ENCODE assay signal across 13 mouse cellular contexts in the genomic region with DNA sequence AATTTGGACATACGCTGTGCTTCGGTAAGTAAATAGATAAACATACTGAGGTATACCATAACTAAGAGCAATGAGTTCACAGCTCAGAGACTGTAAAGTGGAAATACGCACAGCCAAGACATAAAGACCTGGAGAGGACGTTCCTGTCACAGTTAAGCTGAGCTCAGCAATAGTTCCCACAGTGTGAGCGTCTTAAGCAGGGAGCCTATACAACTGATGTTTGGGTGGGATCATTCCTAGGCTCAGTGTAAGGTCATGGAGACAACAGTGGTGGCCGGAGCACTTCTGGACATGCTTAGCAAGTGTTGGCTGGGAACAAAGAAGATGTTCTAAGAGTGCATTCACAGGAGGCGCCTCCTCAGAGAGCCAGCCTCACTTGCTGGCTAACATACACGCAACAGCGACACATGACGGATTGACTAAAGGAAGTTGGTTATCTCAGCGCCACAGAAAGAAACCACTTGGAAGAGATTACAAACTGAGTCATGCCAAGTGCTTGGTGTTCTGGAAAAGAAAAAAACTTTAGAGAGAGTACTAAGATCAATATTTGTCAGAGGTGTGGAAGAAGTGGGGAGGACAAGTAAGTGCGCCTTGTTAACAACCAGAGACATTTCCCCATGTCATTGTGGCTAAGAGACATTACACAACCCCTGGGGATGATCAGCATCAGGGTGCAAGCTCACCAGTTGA. TPM values are rescaled to one million over a fixed set of nuclear protein-coding genes. Genes with fewer than 3 reads are reported as not detected.
DNase-seq lines count a peak whose midpoint lies in the region; ATAC-seq and TF ChIP-seq lines count a peak whose summit lies in the region.
"Had no signal": no experiment of that assay in that cellular context is flagged by ENCODE, and none has a peak within 500 bp of the region (broad histone marks: within the 10 kb centered on the region; RNA-seq: fewer than 3 reads in every experiment).

No protein-coding gene starts in this region.

- ATAC-seq in liver, embryonic 16.5 days (ENCODE audit: low read depth): peak; percentile 87
- ATAC-seq in stomach, postnatal 0 days (ENCODE audit: low FRiP score, low TSS enrichment): peak; percentile 88
- no peak for ATAC-seq in forebrain, embryonic 11.5 days (replicated peaks; ENCODE audit: low FRiP score)
- ATAC-seq: forebrain, embryonic 14.5 days; inflammation-experienced regulatory T-cells, adult 6 months; midbrain, embryonic 13.5 days had no signal

- 55% methylated on average over 12 of the region's 12 CpGs for WGBS in heart, embryonic 10.5 days
- 26% methylated on average over 12 of the region's 12 CpGs for WGBS in liver, embryonic 16.5 days (ENCODE audit: insufficient replicate concordance)
- 48% methylated on average over 12 of the region's 12 CpGs for WGBS in stomach, postnatal 0 days
- 91% methylated on average over 12 of the region's 12 CpGs for WGBS in forebrain, embryonic 11.5 days

- peak; percentile 86 for DNase-seq in heart, embryonic 10.5 days (ENCODE audit: low spot score)
- no peak for DNase-seq in heart, adult 8-10 months (ENCODE audit: low spot score)
- DNase-seq in spleen, postnatal 10 days (ENCODE audit: low spot score in 2 of 2): peak; percentile 43 to 46
- no peak for DNase-seq in spleen, postnatal 14 days (ENCODE audit: low spot score in 2 of 2)
- DNase-seq in stomach, postnatal 0 days (ENCODE audit: low spot score): peak; percentile 51
- DNase-seq in forebrain, embryonic 11.5 days (ENCODE audit: low spot score): no peak
- DNase-seq in adrenal gland, postnatal 4 days (ENCODE audit: low spot score in 2 of 2): no peak
- DNase-seq: cerebellum, adult 11 months; left cerebral cortex, postnatal 4 days had no signal

- TF ChIP-seq EP300 in stomach, postnatal 0 days (optimal IDR thresholded peaks at IDR 0.05): no peak

- peak overlapping the region; percentile 59; the same call in 1 of the 2 replicates for H3K27ac ChIP-seq in heart, embryonic 10.5 days
- peak overlapping the region; percentile 99 for H3K27ac ChIP-seq in liver, embryonic 16.5 days (ENCODE audit: low read length)
- H3K27ac ChIP-seq in stomach, postnatal 0 days (replicated peaks): 0 out of 2 replicates have a peak overlapping the region, but pooled peaks have one; percentile 18
- H3K27ac ChIP-seq in forebrain, embryonic 11.5 days (ENCODE audit: low read depth, low read length): no peak overlapping the region
- H3K27ac ChIP-seq: midbrain, embryonic 13.5 days had no signal

- no peak overlapping the region for H3K4me3 ChIP-seq in heart, embryonic 10.5 days
- peak overlapping the region; percentile 32 for H3K4me3 ChIP-seq in liver, embryonic 16.5 days (ENCODE audit: low read depth, low read length)
- H3K4me3 ChIP-seq in stomach, postnatal 0 days (ENCODE audit: low read depth, low read length): no peak overlapping the region
- H3K4me3 ChIP-seq in forebrain, embryonic 11.5 days (ENCODE audit: low read depth, low read length): no peak overlapping the region
- H3K4me3 ChIP-seq: midbrain, embryonic 13.5 days had no signal

- no peaks in the 10 kb centered on the region for H3K9me3 ChIP-seq in heart, embryonic 10.5 days
- no peaks in the 10 kb centered on the region for H3K9me3 ChIP-seq in liver, embryonic 16.5 days (replicated peaks; ENCODE audit: control insufficient read depth, low read length)
- H3K9me3 ChIP-seq in stomach, postnatal 0 days (ENCODE audit: control insufficient read depth, low read length): no peaks in the 10 kb centered on the region
- no peaks in the 10 kb centered on the region for H3K9me3 ChIP-seq in forebrain, embryonic 11.5 days (ENCODE audit: control insufficient read depth, low read length)
- H3K9me3 ChIP-seq: midbrain, embryonic 13.5 days had no signal

- H3K27me3 ChIP-seq in heart, embryonic 10.5 days (ENCODE audit: insufficient read depth, poor library complexity, severe bottlenecking): no peaks in the 10 kb centered on the region
- no peaks in the 10 kb centered on the region for H3K27me3 ChIP-seq in liver, embryonic 16.5 days (ENCODE audit: control insufficient read depth, insufficient read depth, low read depth, low read length)
- H3K27me3 ChIP-seq in stomach, postnatal 0 days (ENCODE audit: control insufficient read depth, insufficient read depth, low read length): no peaks in the 10 kb centered on the region
- H3K27me3 ChIP-seq in forebrain, embryonic 11.5 days (ENCODE audit: control insufficient read depth, insufficient read depth, low read length): no peaks in the 10 kb centered on the region
- H3K27me3 ChIP-seq: midbrain, embryonic 13.5 days had no signal

- TF ChIP-seq CTCF in stomach, postnatal 0 days (IDR thresholded peaks at IDR 0.05; ENCODE audit: low read depth): no peak

- H3K4me1 ChIP-seq in heart, embryonic 10.5 days: peaks cover 26% of the 10 kb centered on the region; the same call in 1 of the 2 replicates
- peaks cover 65% of the 10 kb centered on the region for H3K4me1 ChIP-seq in liver, embryonic 16.5 days (ENCODE audit: control insufficient read depth, low read depth, low read length)
- H3K4me1 ChIP-seq in stomach, postnatal 0 days (replicated peaks; ENCODE audit: control insufficient read depth, insufficient read depth): peaks cover 5% of the 10 kb centered on the region
- H3K4me1 ChIP-seq in forebrain, embryonic 11.5 days (replicated peaks; ENCODE audit: control insufficient read depth, insufficient read depth, low read length): no peaks in the 10 kb centered on the region
- H3K4me1 ChIP-seq: midbrain, embryonic 13.5 days had no signal

- peak overlapping the region; percentile 65 for H3K9ac ChIP-seq in liver, embryonic 16.5 days (ENCODE audit: low read depth, low read length)
- H3K9ac ChIP-seq in stomach, postnatal 0 days (ENCODE audit: low read length): no peak overlapping the region
- H3K9ac ChIP-seq in forebrain, embryonic 11.5 days (ENCODE audit: low read length): no peak overlapping the region
- H3K9ac ChIP-seq: midbrain, embryonic 13.5 days had no signal

- H3K4me2 ChIP-seq in liver, embryonic 16.5 days (ENCODE audit: low read depth, low read length): peak overlapping the region; percentile 54
- peak overlapping the region; percentile 34; the same call in 1 of the 2 replicates for H3K4me2 ChIP-seq in stomach, postnatal 0 days (replicated peaks; ENCODE audit: low read depth)
- no peak overlapping the region for H3K4me2 ChIP-seq in forebrain, embryonic 11.5 days (ENCODE audit: low read depth, low read length, severe bottlenecking)
- H3K4me2 ChIP-seq: midbrain, embryonic 13.5 days had no signal

- H3K36me3 ChIP-seq in heart, embryonic 10.5 days: 0 out of 2 replicates have a peak, but pooled peaks cover 2% of the 10 kb centered on the region
- peaks cover 30% of the 10 kb centered on the region for H3K36me3 ChIP-seq in liver, embryonic 16.5 days (ENCODE audit: control insufficient read depth, insufficient read depth)
- H3K36me3 ChIP-seq in stomach, postnatal 0 days (ENCODE audit: control insufficient read depth, insufficient read depth, low read length): no peaks in the 10 kb centered on the region
- no peaks in the 10 kb centered on the region for H3K36me3 ChIP-seq in forebrain, embryonic 11.5 days (ENCODE audit: control insufficient read depth, insufficient read depth, low read length)
- H3K36me3 ChIP-seq: midbrain, embryonic 13.5 days had no signal

RNA-seq across cellular contexts. Expression of a gene that starts 37.9 kb away (rescaled TPM):
- polyA plus RNA-seq in heart, embryonic 10.5 days (2016; fragmentation: Nextera tagmentation; extraction: Ambion mirVana): 7.7 and 9.4 TPM in 2 replicates
- 10 to 100 TPM in 3 of 4 experiments, 1 to 10 TPM in 1; 9.7 to 16.0 (median 11.8) TPM for total RNA-seq in heart, adult 8-10 months (2022)
- 18.9 and 21.0 TPM in 2 replicates for polyA plus RNA-seq in liver, embryonic 16.5 days (2015; fragmentation: Nextera tagmentation; extraction: Ambion mirVana)
- 1.4 and 1.5 TPM in 2 replicates for polyA plus RNA-seq in stomach, postnatal 0 days (2015; fragmentation: Nextera tagmentation; extraction: Ambion mirVana)
- polyA plus RNA-seq in forebrain, embryonic 11.5 days (2014; fragmentation: Nextera tagmentation; extraction: Ambion mirVana): 2.8 and 3.4 TPM in 2 replicates
- 10 to 100 TPM in 1 of 2 experiments, 1 to 10 TPM in 1; 4.9 to 19.0 TPM for total RNA-seq in adrenal gland, postnatal 4 days (2021)

RNA-seq across cellular contexts. Expression of a gene that starts 59.1 kb away (rescaled TPM):
- 52.6 and 57.7 TPM in 2 replicates for polyA plus RNA-seq in heart, embryonic 10.5 days (2016; fragmentation: Nextera tagmentation; extraction: Ambion mirVana)
- total RNA-seq in heart, adult 8-10 months (2022): 10 to 100 TPM; 67.6 to 71.6 (median 69.7) TPM
- polyA plus RNA-seq in liver, embryonic 16.5 days (2015; fragmentation: Nextera tagmentation; extraction: Ambion mirVana): 48.8 and 49.8 TPM in 2 replicates
- 145 and 153 TPM in 2 replicates for polyA plus RNA-seq in stomach, postnatal 0 days (2015; fragmentation: Nextera tagmentation; extraction: Ambion mirVana)
- 87.2 and 96.4 TPM in 2 replicates for polyA plus RNA-seq in forebrain, embryonic 11.5 days (2014; fragmentation: Nextera tagmentation; extraction: Ambion mirVana)
- total RNA-seq in adrenal gland, postnatal 4 days (2021): 10 to 100 TPM; 66.4 to 73.2 TPM

Comparison
In these comparisons a context has a peak if more than half of its experiments do, and no peak if none do; other contexts are left out.
1. DNase-seq: peak in heart, embryonic 10.5 days (single experiment), spleen, postnatal 10 days (2 of 2) and stomach, postnatal 0 days (single experiment); none in heart, adult 8-10 months (single experiment), spleen, postnatal 14 days (0 of 2), forebrain, embryonic 11.5 days (single experiment) and adrenal gland, postnatal 4 days (0 of 2).